Mouse (Mus musculus) kidney, postnatal 36 days (tissue): ENCODE results near the gene Hist1h2br.
"Not testable (repeated sequence)": the region's sequence is repeated elsewhere in the genome, so short reads cannot be mapped to it uniquely, and the experiment has no call there.

Experiments
- DNase-seq, 2 experiments: peaks; one replicate each; pipeline ENCODE4 v3.0.0; 2021 to 2022; ENCODE audit warnings: mixed read lengths in 2 of 2

Hist1h2br gene

GRCm38 (mm10) chr13:21833461-21833860 lies at the start of gene Hist1h2br, which contains the start of gene Hist1h2ap:
TSS of gene Hist1h2br (plus strand) at chr13:21833743.
TSS of gene Hist1h2ap (minus strand) at chr13:21833507.
- DNase-seq, result not testable (repeated sequence)

- no peak for DNase-seq
Observed at GRCm38 (mm10) chr13:21784311-21784710, 49.2 kb upstream of the Hist1h2br start.

GRCm38 (mm10) chr13:21786189-21786898 lies 47.2 kb upstream of the Hist1h2br start:
- DNase-seq, result no peak

GRCm38 (mm10) chr13:21786899-21787629 lies 46.5 kb upstream of the Hist1h2br start, which contains the start of the genes Hist1h2an and Hist1h2bp:
TSS of gene Hist1h2an (minus strand) at chr13:21787218.
TSS of gene Hist1h2bp (plus strand) at chr13:21787461.
- DNase-seq, result peak; percentile 76 to 93

GRCm38 (mm10) chr13:21787760-21788593 lies 45.6 kb upstream of the Hist1h2br start:
- DNase-seq, result no peak

- no peak for DNase-seq
Observed at GRCm38 (mm10) chr13:21789925-21790324, 43.6 kb upstream of the Hist1h2br start.

- no peak for DNase-seq
Observed at GRCm38 (mm10) chr13:21790601-21791283, 42.8 kb upstream of the Hist1h2br start.

GRCm38 (mm10) chr13:21795584-21795983 lies 38.0 kb upstream of the Hist1h2br start:
- no peak for DNase-seq

GRCm38 (mm10) chr13:21797163-21797562 lies 36.4 kb upstream of the Hist1h2br start:
- DNase-seq, result not testable (repeated sequence)

GRCm38 (mm10) chr13:21803058-21803457 lies 30.5 kb upstream of the Hist1h2br start:
- DNase-seq, result not testable (repeated sequence)

GRCm38 (mm10) chr13:21810073-21810472 lies 23.5 kb upstream of the Hist1h2br start, which contains the start of the genes Hist1h2bq and Hist1h2ao:
TSS of gene Hist1h2bq (minus strand) at chr13:21810197.
TSS of gene Hist1h2ao (plus strand) at chr13:21810465.
- not testable (repeated sequence) for DNase-seq

- not testable (repeated sequence) for DNase-seq
Observed at GRCm38 (mm10) chr13:21811074-21811473, 22.5 kb upstream of the Hist1h2br start.

- peak; percentile 28 to 44 for DNase-seq
Observed at GRCm38 (mm10) chr13:21811539-21811938, 22.0 kb upstream of the Hist1h2br start, which contains the start of gene Hist1h4m. TSS of gene Hist1h4m (plus strand) at chr13:21811746.

- DNase-seq, result not testable (repeated sequence)
Observed at GRCm38 (mm10) chr13:21812092-21812491, 21.5 kb upstream of the Hist1h2br start.

- not testable (repeated sequence) for DNase-seq
Observed at GRCm38 (mm10) chr13:21820082-21820890, 13.3 kb upstream of the Hist1h2br start.

- DNase-seq, result no peak
Observed at GRCm38 (mm10) chr13:21828511-21828910, 5.0 kb upstream of the Hist1h2br start.

GRCm38 (mm10) chr13:21830344-21830743 lies 3.2 kb upstream of the Hist1h2br start:
- DNase-seq, result no peak

- DNase-seq, result peak; percentile 5 to 8
Observed at GRCm38 (mm10) chr13:21831418-21832394, 1.8 kb upstream of the Hist1h2br start, which contains the start of gene Hist1h4n. TSS of gene Hist1h4n (minus strand) at chr13:21832196.

- DNase-seq, result not testable (repeated sequence)
Observed at GRCm38 (mm10) chr13:21840508-21840907, 7.0 kb downstream of the Hist1h2br start.

- not testable (repeated sequence) for DNase-seq
Observed at GRCm38 (mm10) chr13:21846356-21846755, 12.8 kb downstream of the Hist1h2br start.
